Mouse (Mus musculus) embryonic facial prominence, embryonic 14.5 days (tissue): Measurements from ENCODE around the gene Ppp1r9a. TPM values are rescaled to one million over a fixed set of nuclear protein-coding genes. Genes with fewer than 3 reads are reported as not detected.

Experiments used
- ATAC-seq: fragments of 200-750 bp; cut with Nextera tagmentation; 2 replicates; pipeline ENCODE4 v1.8.0; 2017; ENCODE audit warnings: low read depth, moderate number of reproducible peaks, moderate TSS enrichment
- DNase-seq: peaks from one replicate; pipeline ENCODE4 v3.0.0-alpha.2; 2015; ENCODE audit warnings: low spot score
- H3K27ac ChIP-seq: fragments of 300-500 bp; sonication (generic); replicated peaks from 2 replicates; pipeline ENCODE4 v1.5.1; 2014; ENCODE audit warnings: low read depth, mild to moderate bottlenecking, low read length, moderate library complexity
- H3K27me3 ChIP-seq: fragments of 300-500 bp; sonication (generic); replicated peaks from 2 replicates; pipeline ENCODE4 v1.6.1; 2014; ENCODE audit warnings: low read length; ENCODE audit not compliant: control insufficient read depth, insufficient read depth
- H3K36me3 ChIP-seq: fragments of 300-500 bp; sonication (generic); 2 replicates; pipeline ENCODE4 v1.6.1; 2014; ENCODE audit warnings: low read length, mixed read lengths; ENCODE audit not compliant: control insufficient read depth, insufficient read depth
- H3K4me1 ChIP-seq: fragments of 300-500 bp; sonication (generic); 2 replicates; pipeline ENCODE4 v1.6.1; 2014; ENCODE audit warnings: antibody characterized with exemption, low read length; ENCODE audit not compliant: control insufficient read depth, insufficient read depth
- H3K4me2 ChIP-seq: fragments of 300-500 bp; sonication (generic); 2 replicates; pipeline ENCODE4 v1.6.1; 2014; ENCODE audit warnings: low read depth, mild to moderate bottlenecking, low read length, moderate library complexity, mixed read lengths
- H3K4me3 ChIP-seq: fragments of 300-500 bp; sonication (generic); 2 replicates; pipeline ENCODE4 v1.5.1; 2014; ENCODE audit warnings: low read depth, mild to moderate bottlenecking, low read length
- H3K9ac ChIP-seq: fragments of 300-500 bp; sonication (generic); 2 replicates; pipeline ENCODE4 v1.6.1; 2014; ENCODE audit warnings: low read depth, mild to moderate bottlenecking, low read length, moderate library complexity, mixed read lengths
- H3K9me3 ChIP-seq: fragments of 300-500 bp; sonication (generic); 2 replicates; pipeline ENCODE4 v1.6.1; 2016; ENCODE audit warnings: low read length; ENCODE audit not compliant: control insufficient read depth
- WGBS: fragments of 180-500 bp; shearing (Covaris S2); extraction: QIAGEN DNeasy Blood & Tissue Kit; methylation state at CpG from one replicate; pipeline ENCODE4 v1.1.7; 2014; 5-methylcytosine and 5-hydroxymethylcytosine counted together
- polyA plus RNA-seq: library from polyadenylated mRNA; unstranded; fragments of >200 nt; fragmentation: Nextera tagmentation; extraction: Ambion mirVana; gene quantifications from 2 replicates; pipeline ENCODE4 v1.2.1, GENCODE M21; 2014

The Ppp1r9a gene
- polyA plus RNA-seq, 1 experiment from 2014 or later = 17.1 TPM

GRCm38 (mm10) chr6:5005491-5006275, 103.0 kb downstream of the Ppp1r9a start:
- Histone ChIP-seq H3K4me3 (no peak overlapping the region), H3K4me2 (no peak overlapping the region), H3K36me3 (no peaks in the 10 kb centered on the region), H3K27me3 (no peaks in the 10 kb centered on the region), H3K27ac (peak overlapping the region; percentile 67), H3K4me1 (no peaks in the 10 kb centered on the region; the same call in 1 of the 2 replicates), H3K9me3 (no peaks in the 10 kb centered on the region), H3K9ac (no peak overlapping the region)
- 45% methylated on average over 22 of the region's 22 CpGs for WGBS
- ATAC-seq = peak; percentile 77; the same call in 1 of the 2 replicates
- DNase-seq = peak; percentile 85

GRCm38 (mm10) chr6:5006283-5006946, 103.7 kb downstream of the Ppp1r9a start:
- no peak overlapping the region for H3K9ac ChIP-seq
- DNase-seq (no peak), ATAC-seq (no peak)
- H3K9me3 ChIP-seq = no peaks in the 10 kb centered on the region
- H3K27me3 ChIP-seq = no peaks in the 10 kb centered on the region
- no peak overlapping the region for H3K4me3 ChIP-seq
- whole genome bisulfite sequencing = 86% methylated on average over 6 of the region's 6 CpGs
- no peaks in the 10 kb centered on the region; the same call in 1 of the 2 replicates for H3K4me1 ChIP-seq
- no peaks in the 10 kb centered on the region for H3K36me3 ChIP-seq
- peak overlapping the region; percentile 67 for H3K27ac ChIP-seq
- no peak overlapping the region for H3K4me2 ChIP-seq

- 59% methylated on average over 2 of the region's 2 CpGs for WGBS
- Histone ChIP-seq H3K27me3 (no peaks in the 10 kb centered on the region), H3K4me2 (no peak overlapping the region), H3K4me3 (no peak overlapping the region), H3K36me3 (no peaks in the 10 kb centered on the region), H3K27ac (no peak overlapping the region), H3K9me3 (no peaks in the 10 kb centered on the region), H3K4me1 (no peaks in the 10 kb centered on the region; the same call in 1 of the 2 replicates), H3K9ac (no peak overlapping the region)
- DNase-seq (no peak), ATAC-seq (no peak)
Measured at GRCm38 (mm10) chr6:5008166-5008565, 105.4 kb downstream of the Ppp1r9a start.

DNA sequence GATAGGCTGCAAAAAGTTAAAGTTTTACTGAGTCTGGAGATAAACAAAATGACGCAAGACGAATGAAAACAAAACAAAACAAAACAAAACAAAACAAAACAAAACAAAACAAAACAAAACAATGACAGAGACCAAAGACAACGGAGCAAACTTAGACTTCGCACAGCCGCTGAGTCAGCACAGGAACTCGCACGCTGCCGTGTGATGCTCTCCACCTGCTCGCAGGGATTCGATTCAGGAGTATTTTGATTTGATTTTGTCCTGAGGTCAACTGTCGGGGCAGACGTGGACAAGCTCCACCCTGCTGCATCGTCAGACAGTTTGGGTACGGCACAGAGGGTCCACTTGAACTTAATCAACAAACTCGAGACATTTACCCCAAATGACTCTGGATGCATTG, 105.9 kb downstream of the Ppp1r9a start:
- no peaks in the 10 kb centered on the region; the same call in 1 of the 2 replicates for H3K4me1 ChIP-seq
- ATAC-seq = no peak
- no peak overlapping the region for H3K4me3 ChIP-seq
- H3K36me3 ChIP-seq = no peaks in the 10 kb centered on the region
- no peaks in the 10 kb centered on the region for H3K9me3 ChIP-seq
- H3K4me2 ChIP-seq = no peak overlapping the region
- no peak overlapping the region for H3K27ac ChIP-seq
- H3K9ac ChIP-seq = no peak overlapping the region
- no peaks in the 10 kb centered on the region for H3K27me3 ChIP-seq
- 62% methylated on average over 15 of the region's 15 CpGs for WGBS
- DNase-seq = no peak

- Histone ChIP-seq H3K4me2 (no peak overlapping the region), H3K27me3 (no peaks in the 10 kb centered on the region), H3K9me3 (no peaks in the 10 kb centered on the region), H3K27ac (peak overlapping the region; percentile 28; the same call in 1 of the 2 replicates), H3K4me1 (no peaks in the 10 kb centered on the region; the same call in 1 of the 2 replicates), H3K4me3 (no peak overlapping the region), H3K9ac (no peak overlapping the region), H3K36me3 (no peaks in the 10 kb centered on the region)
- DNase-seq (peak; percentile 59), ATAC-seq (peak; percentile 38)
- 43% methylated on average over 11 of the region's 11 CpGs for WGBS
Measured at GRCm38 (mm10) chr6:5010553-5011416, 108.1 kb downstream of the Ppp1r9a start.

DNA sequence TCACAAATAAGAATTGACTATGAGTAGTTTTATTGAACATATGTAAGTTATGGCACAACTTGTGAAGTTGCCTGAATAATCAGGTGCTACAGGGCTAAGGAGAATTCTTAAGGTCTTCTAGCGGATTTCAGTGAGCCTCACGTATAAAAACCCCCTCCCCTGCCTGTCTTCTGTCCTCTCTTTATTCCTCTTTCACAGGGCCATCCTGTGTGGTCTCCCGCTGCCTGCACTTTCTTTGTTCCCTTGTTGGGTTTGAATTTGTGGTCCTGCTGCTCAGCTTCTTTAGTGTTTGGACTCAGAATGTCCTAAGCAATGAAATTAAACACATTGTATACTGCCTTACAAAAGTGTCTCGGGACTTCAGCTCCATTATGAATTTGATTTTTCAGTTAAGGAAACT, 110.1 kb downstream of the Ppp1r9a start:
- Histone ChIP-seq H3K4me1 (no peaks in the 10 kb centered on the region; the same call in 1 of the 2 replicates), H3K4me3 (no peak overlapping the region), H3K9ac (no peak overlapping the region), H3K27ac (no peak overlapping the region), H3K9me3 (no peaks in the 10 kb centered on the region), H3K27me3 (no peaks in the 10 kb centered on the region), H3K36me3 (no peaks in the 10 kb centered on the region), H3K4me2 (no peak overlapping the region)
- WGBS = 60% methylated on average over 4 of the region's 4 CpGs
- ATAC-seq = no peak
- DNase-seq = no peak

GRCm38 (mm10) chr6:5014567-5014966, 111.8 kb downstream of the Ppp1r9a start:
- 86% methylated on average over 6 of the region's 6 CpGs for WGBS
- Histone ChIP-seq H3K9ac (no peak overlapping the region), H3K4me3 (no peak overlapping the region), H3K27me3 (no peaks in the 10 kb centered on the region), H3K27ac (peak overlapping the region; percentile 19), H3K4me2 (no peak overlapping the region), H3K4me1 (no peaks in the 10 kb centered on the region; the same call in 1 of the 2 replicates), H3K9me3 (no peaks in the 10 kb centered on the region), H3K36me3 (no peaks in the 10 kb centered on the region)
- no peak for DNase-seq
- no peak for ATAC-seq

- Histone ChIP-seq H3K4me1 (no peaks in the 10 kb centered on the region; the same call in 1 of the 2 replicates), H3K4me2 (no peak overlapping the region), H3K4me3 (no peak overlapping the region), H3K36me3 (no peaks in the 10 kb centered on the region), H3K27ac (peak overlapping the region; percentile 19; the same call in 1 of the 2 replicates), H3K27me3 (no peaks in the 10 kb centered on the region), H3K9me3 (no peaks in the 10 kb centered on the region), H3K9ac (no peak overlapping the region)
- DNase-seq (no peak), ATAC-seq (no peak)
- WGBS = 45% methylated on average over 2 of the region's 2 CpGs
Measured at GRCm38 (mm10) chr6:5015173-5015572, 112.5 kb downstream of the Ppp1r9a start.
